Mouse (Mus musculus) left cerebral cortex, postnatal 25 days (tissue): ENCODE data around the gene Tmem178b. TPM values are rescaled to one million over a fixed set of nuclear protein-coding genes. Genes with fewer than 3 reads are reported as not detected.

Experiments
- DNase-seq, 2 experiments: peaks; one replicate each; pipeline ENCODE4 v3.0.0; 2022; ENCODE audit warnings: low spot score in 2 of 2, mixed read lengths in 1 of 2
- intact Hi-C: fragments of 180-260 bp; cut with DNase I; formaldehyde crosslinking; loops from one replicate; pipeline ENCODE4 v1.15.1; 2025
- total RNA-seq, 2 experiments: library from RNA; stranded (reverse); gene quantifications; 2 replicates each; pipeline ENCODE4 v1.2.3; 2021

Tmem178b gene
- total RNA-seq, 2 experiments from 2014 or later = 278 to 312 TPM

- no peak for DNase-seq
- intact Hi-C loops = no loop called here
Observed at GRCm38 (mm10) chr6:40209172-40209571, 336.1 kb downstream of the Tmem178b start.

GRCm38 (mm10) chr6:40217154-40217553 lies 344.1 kb downstream of the Tmem178b start:
- no peak for DNase-seq
- intact Hi-C loops = no loop called here

DNA sequence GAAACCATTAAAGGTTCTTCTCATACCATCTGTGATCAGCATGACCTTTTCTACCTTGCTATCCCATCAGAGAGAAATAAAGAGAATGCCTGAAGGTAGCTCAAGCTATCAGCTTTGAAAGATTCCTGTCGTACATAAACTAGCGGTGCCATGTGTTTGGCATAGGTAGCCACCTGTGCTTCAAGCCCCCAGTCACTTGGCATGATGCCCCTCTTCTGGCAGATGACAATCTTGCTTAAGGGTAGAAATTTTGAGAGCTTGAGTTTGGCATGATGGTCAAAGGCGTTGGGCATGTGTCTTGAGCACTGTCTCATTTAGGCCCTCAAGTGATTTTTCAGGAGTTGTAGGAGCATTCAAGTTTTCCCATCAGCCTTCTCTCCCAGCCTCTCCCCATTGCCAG lies 344.6 kb downstream of the Tmem178b start:
- intact Hi-C loops = no loop called here
- DNase-seq = no peak

GRCm38 (mm10) chr6:40220634-40221120 lies 347.6 kb downstream of the Tmem178b start:
- intact Hi-C loops = no loop called here
- DNase-seq = no peak

DNA sequence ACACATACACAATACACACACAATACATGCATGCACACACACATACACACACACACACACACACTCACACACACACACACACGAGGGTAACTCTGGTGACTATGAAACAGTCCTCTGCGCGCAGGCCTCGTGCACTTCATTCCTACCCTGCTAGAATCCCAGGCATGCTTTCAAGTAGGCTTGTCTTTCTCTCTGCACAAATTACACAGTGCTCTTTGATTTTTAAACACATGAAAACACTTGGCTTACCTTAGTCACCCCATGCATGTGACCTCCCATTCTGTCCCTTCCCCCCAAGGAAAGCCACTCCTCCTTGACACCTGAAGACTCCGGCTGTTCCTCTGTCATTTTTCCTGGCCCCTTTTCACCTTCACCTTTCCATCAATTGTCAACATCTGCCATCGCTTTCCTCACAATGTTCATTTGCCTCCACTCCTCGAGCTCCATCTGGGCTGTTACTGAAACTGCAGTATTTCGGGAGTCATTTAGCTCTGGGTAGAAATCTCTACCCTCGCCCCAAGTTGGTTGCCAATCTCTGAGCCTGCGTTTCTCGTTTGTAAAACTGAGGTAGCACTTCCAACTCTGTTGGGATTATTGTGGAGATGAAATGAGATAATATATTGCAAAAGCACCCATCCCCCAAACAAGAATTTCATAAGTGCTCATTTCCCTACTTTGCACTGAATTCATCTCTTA lies 352.7 kb downstream of the Tmem178b start:
- DNase-seq = peak in 1 of 2 experiments; percentile 80
- intact Hi-C loops = no loop called here

DNA sequence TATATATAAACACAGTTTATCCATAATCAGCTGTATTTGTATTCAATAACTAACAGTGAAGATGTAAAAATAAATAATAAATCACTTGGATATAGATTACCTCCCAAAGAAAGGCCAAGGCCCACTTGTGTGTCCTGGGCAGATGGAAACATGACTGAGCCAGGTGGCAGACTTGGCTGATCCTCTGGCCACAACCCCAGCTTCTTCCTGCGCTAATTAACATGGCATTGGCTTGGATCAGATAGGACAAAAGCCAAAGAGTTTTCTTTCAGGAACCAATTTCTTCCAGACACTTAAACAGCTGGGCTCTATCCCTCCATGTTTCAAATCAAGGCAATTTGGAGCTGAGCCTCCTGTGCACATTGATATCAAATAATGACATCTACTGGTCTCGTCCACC lies 355.9 kb downstream of the Tmem178b start:
- DNase-seq = no peak
- intact Hi-C loops = no loop called here

DNA sequence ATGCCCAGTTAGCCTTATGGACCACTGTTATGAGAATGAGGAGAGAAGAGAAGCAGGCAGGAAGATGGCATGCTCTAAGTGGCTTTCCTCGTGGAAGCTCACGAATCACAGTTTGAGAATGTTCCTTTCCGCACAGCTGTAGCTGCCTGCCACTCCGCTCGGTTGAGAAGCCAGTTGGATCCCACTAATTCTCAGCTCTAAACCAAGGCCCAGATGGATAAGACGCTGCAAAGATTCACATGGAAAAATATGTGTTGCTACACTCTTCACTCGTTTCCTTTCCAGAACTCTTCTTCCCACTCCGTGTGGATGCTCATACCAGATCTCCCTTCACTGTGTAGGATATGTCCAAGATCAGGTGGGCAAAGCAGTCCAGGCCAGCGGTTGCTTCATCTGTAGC lies 356.9 kb downstream of the Tmem178b start:
- intact Hi-C loops = loop anchor here (2.0 to 5.0 kb wide), 2 partner anchors 68 to 357 kb away; partner anchors contain the start of gene Tmem178b
- peak in 1 of 2 experiments; percentile 84 for DNase-seq

- intact Hi-C loops = loop anchor here (2.0 to 5.0 kb wide), 2 partner anchors 72 to 159 kb away; no protein-coding TSS in a partner anchor
- DNase-seq = peak in 1 of 2 experiments; percentile 55
Observed at GRCm38 (mm10) chr6:40234066-40234465, 361.0 kb downstream of the Tmem178b start.

- peak; percentile 68 to 80 for DNase-seq
- intact Hi-C loops = loop anchor here (2.0 to 5.0 kb wide), 2 partner anchors 66 to 157 kb away; no protein-coding TSS in a partner anchor
Observed at GRCm38 (mm10) chr6:40235793-40236470, 362.9 kb downstream of the Tmem178b start.

GRCm38 (mm10) chr6:40236841-40237765 lies 364.0 kb downstream of the Tmem178b start:
- peak in 1 of 2 experiments; percentile 49 for DNase-seq
- intact Hi-C loops = loop anchor here (5.0 kb wide), 1 partner anchor 65 kb away; no protein-coding TSS in a partner anchor

GRCm38 (mm10) chr6:40238857-40239256 lies 365.8 kb downstream of the Tmem178b start:
- no peak for DNase-seq
- intact Hi-C loops = loop anchor here (5.0 kb wide), 1 partner anchor 63 kb away; no protein-coding TSS in a partner anchor

DNA sequence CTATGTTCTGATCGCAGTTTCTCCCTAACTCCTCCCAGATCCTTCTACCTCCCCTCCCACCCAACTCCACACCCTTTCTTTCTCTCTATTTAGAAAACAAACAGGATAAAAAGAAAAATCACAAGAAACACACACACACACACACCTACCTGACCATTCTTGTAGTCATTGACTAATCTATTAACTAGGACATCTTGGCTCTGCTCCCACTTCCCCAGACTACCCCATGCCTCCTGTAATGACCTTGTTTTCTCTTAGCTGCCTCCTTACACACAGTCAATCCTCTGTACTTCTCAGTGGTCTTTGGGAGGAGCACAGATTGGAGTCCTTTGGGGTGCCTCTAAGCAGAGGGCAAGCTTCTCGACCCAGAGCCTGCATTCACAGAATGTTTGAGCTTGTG lies 367.6 kb downstream of the Tmem178b start:
- no peak for DNase-seq
- intact Hi-C loops = no loop called here

DNA sequence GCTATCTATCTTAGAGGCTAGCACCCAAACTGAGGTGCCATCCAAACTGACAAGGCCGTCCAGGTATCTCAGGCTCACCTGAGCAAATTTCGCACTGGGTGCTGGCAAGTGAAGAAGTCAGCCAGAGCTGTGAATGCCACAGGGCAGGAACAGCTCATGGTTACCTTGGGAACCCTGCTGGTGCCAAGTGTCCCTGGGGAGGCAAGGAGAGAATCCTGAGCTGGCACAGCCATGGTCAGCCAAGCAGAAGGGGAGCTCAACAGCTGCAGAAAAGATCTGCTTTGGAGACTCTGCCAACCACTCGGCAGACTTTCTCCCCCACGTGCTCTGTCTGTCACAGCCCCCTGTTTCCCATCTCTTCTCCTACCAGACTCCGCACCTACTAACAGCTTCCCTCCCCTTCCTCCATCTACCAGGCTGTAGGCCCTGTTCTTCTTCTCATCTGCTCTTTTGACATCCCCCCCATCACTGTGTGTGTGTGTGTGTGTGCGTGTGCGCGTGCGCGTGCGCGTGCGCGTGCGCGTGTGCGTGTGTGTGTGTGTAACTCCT lies 374.4 kb downstream of the Tmem178b start:
- DNase-seq = peak in 1 of 2 experiments; percentile 38
- intact Hi-C loops = no loop called here

GRCm38 (mm10) chr6:40249939-40250338 lies 376.9 kb downstream of the Tmem178b start:
- intact Hi-C loops = no loop called here
- DNase-seq = peak in 1 of 2 experiments; percentile 55

- intact Hi-C loops = no loop called here
- DNase-seq = no peak
Observed at GRCm38 (mm10) chr6:40263687-40264086, 390.6 kb downstream of the Tmem178b start.

DNA sequence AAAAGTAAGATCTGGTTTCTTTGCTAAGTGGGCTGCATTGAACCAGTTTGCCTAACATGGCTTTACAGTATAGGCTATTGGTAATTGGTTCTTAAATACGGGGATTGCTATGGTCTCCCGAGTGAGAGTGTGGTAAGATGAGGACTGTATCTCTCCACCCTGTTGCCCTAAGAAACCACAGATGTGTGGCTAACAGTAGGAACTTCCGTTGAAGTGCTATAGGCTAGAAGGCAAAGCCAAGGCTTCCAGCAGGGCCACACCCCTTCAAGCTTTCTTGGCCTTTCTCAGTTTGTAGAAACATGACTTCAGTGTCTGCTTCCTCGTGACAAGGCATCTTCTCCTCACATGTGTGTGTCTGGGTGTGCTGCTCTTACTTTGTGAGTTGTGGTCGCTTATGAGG lies 427.6 kb downstream of the Tmem178b start:
- DNase-seq = no peak
- intact Hi-C loops = loop anchor here (5.0 to 10.0 kb wide), 2 partner anchors 63 to 236 kb away; no protein-coding TSS in a partner anchor

DNA sequence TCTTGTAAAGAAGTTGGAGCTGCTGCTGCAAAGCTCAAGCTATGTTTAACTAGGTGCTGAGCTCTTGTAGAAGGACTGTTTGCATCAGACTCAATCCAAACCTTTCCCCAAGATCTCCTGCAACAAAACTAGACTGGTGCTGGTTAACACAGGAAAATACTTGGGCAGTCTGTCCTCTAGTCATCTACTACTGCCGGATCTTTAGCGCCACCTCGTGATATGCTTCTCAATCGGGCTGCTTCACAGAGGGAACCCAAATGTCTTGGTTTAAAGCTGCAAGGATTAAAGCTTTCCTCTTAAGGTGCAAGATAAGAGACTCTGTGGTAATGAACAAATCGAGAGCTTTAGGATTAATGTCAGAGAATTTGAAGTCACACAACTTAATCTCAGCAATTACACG lies 430.3 kb downstream of the Tmem178b start:
- DNase-seq = peak; percentile 81 to 93
- intact Hi-C loops = loop anchor here (1.0 to 10.0 kb wide), 3 partner anchors 66 to 433 kb away; no protein-coding TSS in a partner anchor
